Mouse (Mus musculus) erythroid progenitor cell, adult 5-6 weeks (primary cell): ENCODE measurements around the gene Pgbd5. TPM values are rescaled to one million over a fixed set of nuclear protein-coding genes. Genes with fewer than 3 reads are reported as not detected.

Source experiments
- total RNA-seq, 2 experiments: library from RNA; stranded (forward) in 1 of 2; stranded (reverse) in 1 of 2; fragments of 150-400 nt in 1 of 2; fragments of 186-747, 209-891 nt in 1 of 2; gene quantifications; 2 replicates each; pipeline versions ENCODE4 v1.2.3 to v1.2.4; 2015 to 2017; ENCODE audit warnings: low replicate concordance in 2 of 2

Pgbd5 gene
- total RNA-seq, 2 experiments from 2014 or later: not detected

Other genes starting within 250 kb of the Pgbd5 start
- gene Galnt2, start 208.3 kb downstream of the Pgbd5 start, total RNA-seq (2015; ENCODE audit: low replicate concordance): 25.2 TPM in 1 of 2 replicates, not detected in the other
- 15.5 TPM in 1 of 2 replicates, not detected in the other for gene Galnt2, start 208.3 kb downstream of the Pgbd5 start, total RNA-seq (2017; ENCODE audit: low replicate concordance)
- 6.7 and 9.4 TPM in 2 replicates for gene Cog2, start 81.1 kb upstream of the Pgbd5 start, total RNA-seq (2015; ENCODE audit: low replicate concordance)
- 14.5 and 18.4 TPM in 2 replicates for gene Cog2, start 81.1 kb upstream of the Pgbd5 start, total RNA-seq (2017; ENCODE audit: low replicate concordance)
- gene Agt, start 130.0 kb upstream of the Pgbd5 start, total RNA-seq (2015; ENCODE audit: low replicate concordance): 1.1 and 2.5 TPM in 2 replicates
- not detected in 2 replicates for gene Agt, start 130.0 kb upstream of the Pgbd5 start, total RNA-seq (2017; ENCODE audit: low replicate concordance)
- not detected in 2 replicates for gene Capn9, start 136.5 kb upstream of the Pgbd5 start, total RNA-seq (2015; ENCODE audit: low replicate concordance)
- gene Capn9, start 136.5 kb upstream of the Pgbd5 start, total RNA-seq (2017; ENCODE audit: low replicate concordance): not detected in 2 replicates
- gene 2310022B05Rik, start 223.7 kb upstream of the Pgbd5 start, total RNA-seq (2015; ENCODE audit: low replicate concordance): 38.6 and 42.8 TPM in 2 replicates
- 12.5 and 17.8 TPM in 2 replicates for gene 2310022B05Rik, start 223.7 kb upstream of the Pgbd5 start, total RNA-seq (2017; ENCODE audit: low replicate concordance)